Mouse (Mus musculus): Measurements from ENCODE around the gene Glipr1. TPM values are rescaled to one million over a fixed set of nuclear protein-coding genes. Genes with fewer than 3 reads are reported as not detected.
"Not testable (repeated sequence)": the region's sequence is repeated elsewhere in the genome, so short reads cannot be mapped to it uniquely, and the experiment has no call there.

Glipr1 gene
- total RNA-seq (2014; rRNA removed) (1.0 and 3.2 TPM in 2 replicates), polyA plus RNA-seq (2012; rRNA removed) (0.32 and 0.90 TPM in 2 replicates)

GRCm38 (mm10) chr10:112002544-112003215 is at the start of gene Glipr1:
Gene Glipr1, minus strand, starts transcription at chr10:112002631.
- WGBS: 32% methylated on average over 9 of the region's 9 CpGs
- no peaks in the 10 kb centered on the region for H3K79me2 ChIP-seq (ENCODE audit: control insufficient read depth, insufficient read depth, low read length)
- H3K9ac ChIP-seq (ENCODE audit: low read depth, low read length): no peak within 1 kb of the TSS
- DNase-seq (ENCODE audit: extremely low read depth, low read depth, low spot score): peak; percentile 91
- no peak within 1 kb of the TSS for H3K4me3 ChIP-seq (ENCODE audit: insufficient read depth, low read depth, low read length)
- no peak for TF ChIP-seq CTCF (IDR thresholded peaks at IDR 0.05; ENCODE audit: low read depth, low read length)
- TF ChIP-seq POLR2A (IDR thresholded peaks at IDR 0.05; ENCODE audit: extremely low read depth, insufficient read depth, low read length): no peak
- peaks cover 4% of the 10 kb centered on the region; the same call in 1 of the 2 replicates for H3K4me1 ChIP-seq (ENCODE audit: control insufficient read depth, insufficient read depth, low read length)
- no peaks in the 10 kb centered on the region for H3K36me3 ChIP-seq (ENCODE audit: control insufficient read depth, insufficient read depth, low read length)
- no peaks in the 10 kb centered on the region for H3K27me3 ChIP-seq (ENCODE audit: control insufficient read depth, insufficient read depth, low read length)
- no peak within 1 kb of the TSS for H3K27ac ChIP-seq (replicated peaks; ENCODE audit: insufficient read depth, low read depth, low read length)

- not testable (repeated sequence) for H3K4me3 ChIP-seq (ENCODE audit: insufficient read depth, low read depth, low read length); H3K79me2 ChIP-seq (ENCODE audit: control insufficient read depth, insufficient read depth, low read length); H3K36me3 ChIP-seq (ENCODE audit: control insufficient read depth, insufficient read depth, low read length); H3K9ac ChIP-seq (ENCODE audit: low read depth, low read length); H3K4me1 ChIP-seq (ENCODE audit: control insufficient read depth, insufficient read depth, low read length); DNase-seq (ENCODE audit: extremely low read depth, low read depth, low spot score); H3K27ac ChIP-seq (replicated peaks; ENCODE audit: insufficient read depth, low read depth, low read length); H3K27me3 ChIP-seq (ENCODE audit: control insufficient read depth, insufficient read depth, low read length)
- WGBS: 65% methylated on average over 2 of the region's 2 CpGs
Measured at GRCm38 (mm10) chr10:112051956-112052355, 49.5 kb upstream of the Glipr1 start.

GRCm38 (mm10) chr10:112051220-112051619 is 48.8 kb upstream of the Glipr1 start:
- no peaks in the 10 kb centered on the region for H3K27me3 ChIP-seq (ENCODE audit: control insufficient read depth, insufficient read depth, low read length)
- no peak overlapping the region for H3K27ac ChIP-seq (replicated peaks; ENCODE audit: insufficient read depth, low read depth, low read length)
- H3K36me3 ChIP-seq (ENCODE audit: control insufficient read depth, insufficient read depth, low read length): no peaks in the 10 kb centered on the region
- no peaks in the 10 kb centered on the region for H3K4me1 ChIP-seq (ENCODE audit: control insufficient read depth, insufficient read depth, low read length)
- no peaks in the 10 kb centered on the region for H3K79me2 ChIP-seq (ENCODE audit: control insufficient read depth, insufficient read depth, low read length)
- TF ChIP-seq CTCF (IDR thresholded peaks at IDR 0.05; ENCODE audit: low read depth, low read length) (no peak), POLR2A (IDR thresholded peaks at IDR 0.05; ENCODE audit: extremely low read depth, insufficient read depth, low read length) (no peak)
- H3K4me3 ChIP-seq (ENCODE audit: insufficient read depth, low read depth, low read length): no peak overlapping the region
- DNase-seq (ENCODE audit: extremely low read depth, low read depth, low spot score): no peak
- no peak overlapping the region for H3K9ac ChIP-seq (ENCODE audit: low read depth, low read length)

GRCm38 (mm10) chr10:112044283-112044682 is 41.9 kb upstream of the Glipr1 start:
- not testable (repeated sequence) for H3K4me1 ChIP-seq (ENCODE audit: control insufficient read depth, insufficient read depth, low read length); H3K79me2 ChIP-seq (ENCODE audit: control insufficient read depth, insufficient read depth, low read length); H3K9ac ChIP-seq (ENCODE audit: low read depth, low read length); H3K4me3 ChIP-seq (ENCODE audit: insufficient read depth, low read depth, low read length); H3K36me3 ChIP-seq (ENCODE audit: control insufficient read depth, insufficient read depth, low read length); DNase-seq (ENCODE audit: extremely low read depth, low read depth, low spot score); H3K27me3 ChIP-seq (ENCODE audit: control insufficient read depth, insufficient read depth, low read length); H3K27ac ChIP-seq (replicated peaks; ENCODE audit: insufficient read depth, low read depth, low read length)
- 65% methylated on average over 14 of the region's 14 CpGs for WGBS

- H3K9ac ChIP-seq (ENCODE audit: low read depth, low read length); DNase-seq (ENCODE audit: extremely low read depth, low read depth, low spot score); H3K4me1 ChIP-seq (ENCODE audit: control insufficient read depth, insufficient read depth, low read length); H3K79me2 ChIP-seq (ENCODE audit: control insufficient read depth, insufficient read depth, low read length); H3K27ac ChIP-seq (replicated peaks; ENCODE audit: insufficient read depth, low read depth, low read length); H3K36me3 ChIP-seq (ENCODE audit: control insufficient read depth, insufficient read depth, low read length); H3K4me3 ChIP-seq (ENCODE audit: insufficient read depth, low read depth, low read length); H3K27me3 ChIP-seq (ENCODE audit: control insufficient read depth, insufficient read depth, low read length): not testable (repeated sequence)
- WGBS: 80% methylated on average over 9 of the region's 9 CpGs
Measured at GRCm38 (mm10) chr10:112043523-112043922, 41.1 kb upstream of the Glipr1 start.

- not testable (repeated sequence) for H3K4me1 ChIP-seq (ENCODE audit: control insufficient read depth, insufficient read depth, low read length); H3K4me3 ChIP-seq (ENCODE audit: insufficient read depth, low read depth, low read length); H3K27me3 ChIP-seq (ENCODE audit: control insufficient read depth, insufficient read depth, low read length); DNase-seq (ENCODE audit: extremely low read depth, low read depth, low spot score); H3K36me3 ChIP-seq (ENCODE audit: control insufficient read depth, insufficient read depth, low read length); H3K27ac ChIP-seq (replicated peaks; ENCODE audit: insufficient read depth, low read depth, low read length); H3K79me2 ChIP-seq (ENCODE audit: control insufficient read depth, insufficient read depth, low read length); H3K9ac ChIP-seq (ENCODE audit: low read depth, low read length)
- 85% methylated on average over 3 of the region's 3 CpGs for WGBS
Measured at GRCm38 (mm10) chr10:112028689-112029088, 26.3 kb upstream of the Glipr1 start.
